Mouse (Mus musculus) kidney, adult 2 months (tissue): ENCODE data around the gene Rbpjl.

ENCODE experiments used
- CTCF ChIP-seq: fragments of 200-500 bp; conservative IDR thresholded peaks from 2 replicates; pipeline ENCODE4 v1.5.1; 2011; ENCODE audit warnings: low read depth, mild to moderate bottlenecking, control low read depth, low read length, moderate library complexity, mixed read lengths; ENCODE audit not compliant: insufficient read depth, insufficient read length
- POLR2A ChIP-seq: fragments of 200-500 bp; IDR thresholded peaks from one replicate; pipeline ENCODE4 v1.6.1; 2011; ENCODE audit warnings: low read depth, low read length, control low read depth

DNA sequence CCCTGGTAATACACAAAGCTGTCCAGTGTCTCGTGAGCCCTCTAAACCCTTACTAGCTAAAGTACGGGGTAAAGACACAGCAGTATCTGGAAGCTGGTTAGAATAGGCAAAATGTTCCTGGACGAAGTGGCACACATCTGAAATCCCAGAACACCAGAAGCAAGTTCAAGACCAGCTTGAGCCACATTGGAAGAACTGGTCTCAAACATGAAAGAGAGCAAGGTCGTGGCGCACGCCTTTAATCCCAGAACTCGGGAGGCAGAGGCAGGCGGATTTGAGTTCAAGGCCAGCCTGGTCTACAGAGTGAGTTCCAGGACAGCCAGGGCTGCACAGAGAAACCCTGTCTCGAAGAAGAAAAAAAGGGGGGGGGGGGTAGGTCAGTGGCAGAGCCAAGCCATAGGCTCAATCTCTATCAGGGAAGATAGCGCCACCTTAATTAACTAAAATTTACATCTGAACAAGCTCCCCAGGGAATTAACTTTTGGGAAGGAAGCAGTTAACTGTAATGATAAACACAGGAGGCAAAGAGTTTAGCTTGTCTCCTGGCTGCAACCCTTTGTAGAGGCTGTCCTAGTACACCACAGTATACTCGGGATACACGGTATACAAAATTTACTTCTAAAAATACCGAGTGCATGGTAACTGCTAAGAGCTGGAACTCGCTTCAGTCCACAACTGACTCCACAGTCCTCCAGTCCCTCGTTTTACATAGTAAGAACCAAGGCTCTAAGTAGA, 27.1 kb downstream of the Rbpjl start:
- TF ChIP-seq POLR2A (no peak), CTCF (no peak)
